Mouse (Mus musculus): ENCODE results near the gene Rgs7. TPM values are rescaled to one million over a fixed set of nuclear protein-coding genes. Genes with fewer than 3 reads are reported as not detected.

Rgs7 gene
- polyA plus RNA-seq (2017; shearing (Covaris generic)) = not detected

DNA sequence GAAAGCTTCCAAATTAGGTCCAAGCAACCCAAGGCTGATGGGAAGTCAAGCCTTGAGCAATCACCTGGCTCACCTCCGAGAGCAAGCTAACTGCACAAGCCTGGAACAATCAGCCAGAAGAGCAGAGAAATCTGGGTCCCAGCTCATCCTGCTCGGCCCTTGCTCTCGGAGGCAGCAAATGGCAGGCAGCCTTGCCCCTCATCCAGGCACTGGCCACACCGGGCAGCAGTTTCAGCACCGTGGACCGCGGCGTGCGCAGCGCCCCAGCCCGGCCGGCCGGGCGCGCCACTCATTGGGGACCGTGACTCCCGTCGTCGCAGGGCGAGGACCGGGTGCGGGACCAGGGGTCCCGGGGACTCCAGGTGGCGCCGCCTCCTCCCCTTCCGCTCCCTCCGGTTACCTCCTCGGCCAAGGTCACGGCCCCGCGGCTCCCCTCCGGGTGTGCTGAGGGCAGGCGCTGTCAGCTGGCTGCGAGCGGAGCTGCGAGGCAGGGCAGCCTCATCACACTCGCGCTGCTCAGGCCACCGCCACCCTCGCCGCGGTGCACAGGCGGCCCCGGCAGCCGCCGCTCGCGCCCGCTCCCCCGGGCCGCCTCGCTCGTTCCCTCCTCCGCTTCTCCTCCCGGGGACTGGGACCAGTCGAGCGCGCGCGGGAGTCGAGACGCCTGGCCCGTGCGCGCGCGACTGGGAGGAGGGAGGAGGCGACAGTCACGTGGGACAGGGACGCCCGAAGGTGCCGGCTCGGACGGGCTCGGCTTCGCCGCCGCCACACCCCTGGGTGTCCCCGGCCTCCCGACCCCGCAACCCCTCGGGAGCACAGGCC, at the start of gene Rgs7:
TSS of gene Rgs7 (minus strand) at position 640 of the 822 bp plus-strand sequence.
- ATAC-seq = no peak

- ATAC-seq = no peak
Observed at GRCm38 (mm10) chr1:175540700-175541099, 48.4 kb upstream of the Rgs7 start.

GRCm38 (mm10) chr1:175537321-175537720, 45.0 kb upstream of the Rgs7 start:
- ATAC-seq = no peak

- ATAC-seq = no peak
Observed at GRCm38 (mm10) chr1:175529858-175530257, 37.6 kb upstream of the Rgs7 start.

DNA sequence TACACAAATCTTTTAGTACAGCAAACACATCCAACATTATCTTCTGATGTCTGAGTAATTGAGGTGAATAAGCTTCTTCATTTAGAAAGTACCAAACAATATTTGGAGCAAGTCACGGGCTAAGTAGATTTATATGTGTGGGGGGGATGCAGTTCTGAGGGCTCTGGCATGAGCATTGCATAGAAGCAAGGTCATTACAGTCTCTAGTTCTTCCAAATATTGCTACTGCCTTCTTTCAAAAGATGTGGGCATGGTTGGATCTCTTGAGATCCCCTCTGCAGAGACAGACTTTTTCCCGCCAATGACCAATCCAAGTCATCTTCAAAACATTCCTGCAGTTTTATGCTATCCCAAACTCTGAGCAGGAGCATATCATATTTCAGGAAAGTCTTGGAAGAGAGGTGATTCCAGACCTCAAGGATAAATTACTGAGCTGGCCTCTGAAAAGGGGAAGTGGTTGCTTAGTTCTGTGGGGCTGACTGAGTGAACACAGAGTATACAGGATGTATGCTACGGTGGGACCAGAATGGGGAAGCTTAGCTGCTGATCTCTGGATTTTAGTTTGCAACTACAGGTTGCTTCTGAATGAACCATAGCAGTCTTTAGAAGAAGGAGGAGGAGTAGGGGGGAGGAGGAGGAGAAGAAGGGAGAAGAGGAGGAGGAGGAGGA, 32.5 kb upstream of the Rgs7 start:
- ATAC-seq = no peak

- no peak for ATAC-seq
Observed at GRCm38 (mm10) chr1:175523572-175523971, 31.3 kb upstream of the Rgs7 start.

DNA sequence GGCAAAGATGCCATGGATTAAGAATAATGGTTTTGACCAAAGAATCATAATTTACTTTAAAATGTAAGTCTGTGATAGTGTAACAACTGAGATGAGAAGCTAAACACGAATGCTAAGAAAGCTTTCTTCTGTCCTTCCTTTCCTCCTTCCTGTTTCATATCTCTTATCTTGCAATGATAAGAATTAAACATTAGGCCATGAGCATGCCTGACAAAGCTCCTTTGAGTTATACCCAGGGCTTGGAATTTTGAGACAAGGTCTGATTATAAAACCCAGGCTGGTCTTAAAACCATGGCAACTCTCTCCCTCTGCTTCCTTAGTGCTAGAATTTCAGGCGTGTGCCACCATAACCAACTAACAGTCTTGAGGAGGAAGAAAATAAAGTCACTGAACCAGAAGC, 22.2 kb upstream of the Rgs7 start:
- ATAC-seq = no peak

- ATAC-seq = no peak
Observed at GRCm38 (mm10) chr1:175512173-175512572, 19.9 kb upstream of the Rgs7 start.

GRCm38 (mm10) chr1:175509989-175510388, 17.7 kb upstream of the Rgs7 start:
- ATAC-seq = no peak

DNA sequence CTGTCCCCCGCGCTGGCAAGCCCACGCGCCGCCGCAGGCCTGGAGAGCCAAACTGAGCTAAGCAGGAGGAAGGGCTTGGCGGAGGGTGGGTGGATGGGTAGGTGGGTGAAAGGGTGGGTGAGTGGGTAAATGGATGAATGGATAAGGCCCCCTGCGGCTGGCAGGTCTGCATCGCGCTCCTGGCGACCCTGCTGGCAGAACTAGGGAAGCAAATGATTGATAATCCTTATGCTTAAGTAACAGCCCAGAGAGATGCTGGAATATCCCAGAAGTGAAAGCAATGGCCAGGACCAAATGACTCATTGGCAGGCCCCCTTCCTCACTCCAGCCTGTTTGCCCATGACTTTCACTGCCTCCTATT, 363 bp upstream of the Rgs7 start:
- ATAC-seq = no peak

GRCm38 (mm10) chr1:175491511-175491860, 814 bp downstream of the Rgs7 start:
- no peak for ATAC-seq

- ATAC-seq = no peak
Observed at GRCm38 (mm10) chr1:175485109-175485508, 7.2 kb downstream of the Rgs7 start.

DNA sequence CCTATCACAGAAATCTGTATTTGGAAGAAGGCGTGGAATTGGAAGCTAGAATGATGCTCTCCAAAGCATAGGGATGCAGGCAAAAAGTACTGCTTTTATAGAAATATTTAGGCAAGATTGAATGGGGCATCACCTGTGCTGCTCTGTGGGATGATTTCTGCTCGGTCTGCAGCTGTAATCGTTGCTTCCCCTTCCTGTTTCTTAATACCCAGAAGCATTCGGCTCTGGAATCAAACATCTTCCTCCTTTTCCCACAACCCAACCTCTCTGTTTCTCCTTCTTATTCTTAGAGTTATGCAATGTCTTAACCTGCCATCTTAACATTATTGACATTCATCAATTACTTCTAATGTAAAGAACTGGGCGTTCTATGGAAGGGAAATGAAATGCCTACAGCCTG, 19.2 kb downstream of the Rgs7 start:
- no peak for ATAC-seq

DNA sequence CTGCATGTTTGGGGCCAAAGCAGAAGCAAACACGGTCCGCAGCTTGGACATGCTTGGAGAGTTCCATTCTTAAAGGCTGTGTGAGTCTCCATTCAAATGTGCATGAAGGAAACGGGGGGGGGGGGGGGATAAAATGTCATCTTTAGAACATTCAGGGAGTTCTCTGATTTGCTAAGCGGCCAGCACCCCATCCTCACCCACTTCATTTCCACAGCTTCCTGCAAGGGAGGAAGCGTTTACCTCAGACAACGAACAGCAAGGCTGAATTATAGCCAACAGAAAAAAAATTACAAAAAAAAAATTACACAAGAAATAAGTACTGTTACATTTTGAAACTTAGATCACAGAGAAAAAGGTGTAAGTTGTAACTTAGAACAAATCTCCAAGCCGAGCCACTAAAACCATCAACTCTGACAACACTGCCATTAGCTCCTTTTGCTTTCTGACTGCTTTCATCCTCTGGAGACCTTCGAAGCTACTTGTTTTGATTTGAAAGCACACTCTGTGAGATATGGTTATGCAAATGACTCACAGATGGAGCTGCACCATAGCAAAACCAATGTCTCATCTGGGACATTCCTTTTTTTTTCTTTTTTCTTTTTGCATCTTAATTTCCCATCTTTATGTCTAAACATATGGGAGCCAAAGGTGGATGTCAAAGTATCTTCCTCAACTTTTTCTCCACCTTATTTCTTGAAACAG, 23.1 kb downstream of the Rgs7 start:
- no peak for ATAC-seq

DNA sequence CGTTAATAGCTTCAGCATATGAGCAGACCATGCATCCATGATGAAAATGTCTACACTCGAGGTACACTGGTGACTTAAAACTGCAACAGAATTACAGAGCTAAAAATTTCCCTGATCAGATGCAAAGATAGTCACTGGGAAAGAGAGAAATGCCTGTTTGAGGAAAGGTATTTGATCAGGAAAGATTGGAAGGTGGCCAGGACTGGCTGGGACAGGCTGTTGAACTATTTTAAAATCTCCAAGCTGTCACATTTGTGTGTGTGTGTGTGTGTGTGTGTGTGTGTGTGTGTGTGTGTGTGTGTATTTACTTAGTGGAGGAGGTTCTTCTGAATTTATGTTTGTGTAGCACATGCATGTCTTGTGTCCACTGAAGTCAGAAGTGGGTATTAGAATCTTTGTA, 27.7 kb downstream of the Rgs7 start:
- no peak for ATAC-seq

DNA sequence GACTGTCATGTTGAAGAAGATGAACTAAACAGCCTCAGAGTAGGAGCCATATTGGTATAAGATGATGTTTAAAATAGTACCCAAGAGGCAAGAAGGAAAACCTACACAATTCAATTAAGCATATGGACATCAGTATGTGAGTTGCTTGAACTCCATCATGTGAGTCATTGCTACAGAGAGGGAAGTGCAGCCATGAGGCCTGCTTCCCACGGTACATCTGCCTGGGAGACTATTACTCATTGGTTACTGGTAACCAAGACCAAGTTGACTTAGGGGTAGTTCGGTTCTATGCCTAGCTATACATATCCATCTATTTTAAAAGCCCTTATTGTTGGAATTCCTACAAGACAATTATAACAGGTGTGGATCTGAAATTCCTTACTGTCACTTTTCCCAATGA, 29.9 kb downstream of the Rgs7 start:
- no peak for ATAC-seq

DNA sequence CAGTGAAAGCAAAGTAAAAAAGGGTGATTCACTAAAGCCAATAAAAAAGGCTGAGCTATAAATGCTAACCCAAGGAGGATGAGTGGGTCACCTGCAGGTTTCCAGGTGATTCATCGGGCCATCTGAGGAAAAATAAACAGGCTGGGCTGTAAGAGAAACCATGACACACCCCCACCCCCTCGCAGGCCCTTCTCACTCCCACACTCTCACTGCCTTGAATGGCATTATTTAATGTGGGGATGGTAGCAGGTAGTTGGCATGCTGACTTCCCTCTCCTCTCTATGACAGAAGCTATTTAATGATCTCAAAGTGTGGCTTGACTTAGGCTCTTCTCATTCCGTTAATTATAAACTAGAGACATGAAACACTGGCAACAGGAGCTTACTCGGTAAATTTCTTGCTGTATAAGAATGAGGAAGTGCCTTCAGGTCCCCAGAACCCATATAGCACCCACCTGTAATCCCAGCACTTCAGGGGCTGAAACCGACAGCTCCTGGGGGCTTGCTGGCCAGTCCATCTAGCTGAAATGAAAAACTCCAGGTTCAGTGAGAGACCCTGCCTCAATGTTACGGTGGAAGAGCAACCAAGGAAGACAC, 38.2 kb downstream of the Rgs7 start:
- no peak for ATAC-seq

DNA sequence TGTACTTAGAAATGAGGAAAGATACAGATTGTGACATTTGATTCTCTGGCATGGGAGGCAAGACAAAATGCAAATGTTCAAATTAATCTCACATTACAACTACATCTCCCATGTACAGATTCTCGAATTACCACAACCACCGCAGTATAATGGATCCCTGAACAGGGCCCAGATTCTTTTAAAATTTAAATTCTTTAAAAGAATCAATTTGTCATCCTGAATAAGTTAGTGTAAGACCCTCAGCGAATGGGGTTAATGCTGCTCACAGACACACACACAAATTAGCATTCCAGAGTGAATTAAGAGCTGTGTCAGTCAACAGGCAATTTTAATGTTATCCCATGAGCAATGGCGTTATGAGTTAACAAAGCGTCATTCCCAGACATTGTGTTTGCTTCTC, 44.3 kb downstream of the Rgs7 start:
- no peak for ATAC-seq

- no peak for ATAC-seq
Observed at GRCm38 (mm10) chr1:175442939-175443338, 49.4 kb downstream of the Rgs7 start.

GRCm38 (mm10) chr1:175442025-175442424, 50.3 kb downstream of the Rgs7 start:
- ATAC-seq = no peak

GRCm38 (mm10) chr1:175433622-175434204, 58.6 kb downstream of the Rgs7 start:
- ATAC-seq = no peak

GRCm38 (mm10) chr1:175433128-175433527, 59.2 kb downstream of the Rgs7 start:
- ATAC-seq = no peak
